Mouse (Mus musculus): ENCODE data around the gene Maml3. TPM values are rescaled to one million over a fixed set of nuclear protein-coding genes. Genes with fewer than 3 reads are reported as not detected.

Maml3 gene
- polyA plus RNA-seq, 1 experiment from 2014 or later = 5.2 TPM

GRCm38 (mm10) chr3:51981496-51981895 lies 123.4 kb downstream of the Maml3 start:
- Histone ChIP-seq H3K27ac (ENCODE audit: low read depth, low read length) (no peak overlapping the region), H3K4me2 (ENCODE audit: low read length) (no peak overlapping the region), H3K36me3 (ENCODE audit: control insufficient read depth, insufficient read depth, low read length) (no peaks in the 10 kb centered on the region), H3K27me3 (replicated peaks; ENCODE audit: control insufficient read depth, insufficient read depth, low read length) (no peaks in the 10 kb centered on the region), H3K4me1 (ENCODE audit: control insufficient read depth, insufficient read depth, low read depth, low read length) (peaks cover 2% of the 10 kb centered on the region; the same call in 1 of the 2 replicates), H3K9me3 (ENCODE audit: control insufficient read depth, low read length) (no peaks in the 10 kb centered on the region), H3K9ac (ENCODE audit: low read depth, low read length) (no peak overlapping the region), H3K4me3 (ENCODE audit: low read length) (no peak overlapping the region)
- no peak for ATAC-seq
- WGBS = 53% methylated on average over 5 of the region's 5 CpGs

DNA sequence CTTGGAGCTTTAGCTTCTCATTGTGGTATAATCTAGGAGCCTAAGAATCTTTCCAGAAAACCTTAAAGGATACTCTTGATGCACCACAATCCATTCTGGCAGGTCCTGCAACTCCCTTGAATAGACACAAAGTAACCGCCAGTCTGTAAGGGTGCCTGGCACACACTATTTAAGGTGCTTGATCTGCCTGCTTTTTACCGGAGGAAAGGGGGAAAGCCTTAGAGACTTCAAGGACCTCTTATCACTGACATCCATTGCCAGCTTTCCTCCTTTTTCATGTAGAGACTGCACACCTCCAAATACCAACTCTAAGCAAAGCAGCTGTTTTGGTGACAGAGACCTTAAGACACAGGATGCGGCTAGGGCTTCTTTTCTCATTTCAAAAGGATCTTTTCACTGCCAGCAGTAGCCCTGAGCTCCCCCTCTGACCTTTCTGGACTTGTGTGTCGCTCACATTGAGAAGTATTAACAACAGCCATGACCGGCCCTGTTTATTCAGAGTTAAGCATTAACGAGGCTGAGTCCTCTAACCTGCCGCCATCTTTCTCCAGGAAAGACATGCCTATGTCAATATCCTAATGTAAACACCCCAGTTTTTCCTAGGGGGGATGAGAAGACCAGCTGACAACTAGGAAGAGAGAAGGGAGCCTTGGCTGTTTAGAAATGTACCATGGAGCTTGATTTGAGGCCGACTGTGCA lies 127.1 kb downstream of the Maml3 start:
- Histone ChIP-seq H3K4me1 (ENCODE audit: control insufficient read depth, insufficient read depth, low read depth, low read length) (no peaks in the 10 kb centered on the region), H3K36me3 (ENCODE audit: control insufficient read depth, insufficient read depth, low read length) (no peaks in the 10 kb centered on the region), H3K4me2 (ENCODE audit: low read length) (no peak overlapping the region), H3K27ac (ENCODE audit: low read depth, low read length) (no peak overlapping the region), H3K9ac (ENCODE audit: low read depth, low read length) (no peak overlapping the region), H3K4me3 (ENCODE audit: low read length) (no peak overlapping the region), H3K27me3 (replicated peaks; ENCODE audit: control insufficient read depth, insufficient read depth, low read length) (no peaks in the 10 kb centered on the region), H3K9me3 (ENCODE audit: control insufficient read depth, low read length) (no peaks in the 10 kb centered on the region)
- 55% methylated on average over 8 of the region's 8 CpGs for WGBS
- no peak for ATAC-seq

DNA sequence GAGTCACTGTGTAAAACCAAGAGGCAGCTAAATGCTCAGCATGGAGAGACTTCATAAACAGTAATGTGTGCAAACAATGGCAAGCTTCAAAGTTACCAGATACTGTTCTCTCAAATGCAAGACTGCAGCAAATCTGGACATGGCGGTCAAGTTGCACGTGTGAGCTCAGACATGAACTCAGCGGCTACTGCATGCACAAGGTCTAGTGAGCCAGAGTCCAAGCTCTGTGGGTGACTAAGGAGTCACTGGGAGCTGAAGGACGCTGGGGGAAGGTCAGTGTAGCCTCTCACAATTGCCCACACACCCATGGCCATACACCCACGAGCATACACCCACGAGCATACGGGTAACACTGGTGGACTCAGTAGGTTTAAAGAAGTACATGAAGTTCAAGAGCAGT lies 130.3 kb downstream of the Maml3 start:
- Histone ChIP-seq H3K27me3 (replicated peaks; ENCODE audit: control insufficient read depth, insufficient read depth, low read length) (no peaks in the 10 kb centered on the region), H3K36me3 (ENCODE audit: control insufficient read depth, insufficient read depth, low read length) (no peaks in the 10 kb centered on the region), H3K9ac (ENCODE audit: low read depth, low read length) (no peak overlapping the region), H3K27ac (ENCODE audit: low read depth, low read length) (no peak overlapping the region), H3K4me1 (ENCODE audit: control insufficient read depth, insufficient read depth, low read depth, low read length) (no peaks in the 10 kb centered on the region), H3K4me2 (ENCODE audit: low read length) (no peak overlapping the region), H3K9me3 (ENCODE audit: control insufficient read depth, low read length) (no peaks in the 10 kb centered on the region), H3K4me3 (ENCODE audit: low read length) (no peak overlapping the region)
- no peak for ATAC-seq
- 92% methylated on average over 7 of the region's 7 CpGs for WGBS

DNA sequence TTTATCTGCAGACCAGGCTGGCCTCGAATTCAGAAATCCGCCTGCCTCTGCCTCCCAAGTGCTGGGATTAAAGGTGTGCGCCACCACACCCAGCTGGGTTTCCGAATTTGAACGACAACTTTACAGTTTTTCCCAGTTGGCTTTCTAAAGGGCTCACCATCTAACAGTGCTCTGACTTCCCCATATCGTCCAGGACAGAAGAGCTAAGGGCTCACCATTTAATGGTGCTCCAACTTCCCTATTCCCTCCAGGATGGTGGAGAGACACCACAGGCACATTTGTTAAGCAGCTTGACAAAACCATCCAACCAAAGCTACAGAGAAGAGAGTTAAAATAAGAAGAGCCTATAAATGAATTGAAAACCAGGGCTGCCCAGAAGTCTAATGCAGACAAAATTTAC lies 130.7 kb downstream of the Maml3 start:
- Histone ChIP-seq H3K9me3 (ENCODE audit: control insufficient read depth, low read length) (no peaks in the 10 kb centered on the region), H3K9ac (ENCODE audit: low read depth, low read length) (no peak overlapping the region), H3K4me3 (ENCODE audit: low read length) (no peak overlapping the region), H3K4me2 (ENCODE audit: low read length) (no peak overlapping the region), H3K4me1 (ENCODE audit: control insufficient read depth, insufficient read depth, low read depth, low read length) (no peaks in the 10 kb centered on the region; the same call in 1 of the 2 replicates), H3K27ac (ENCODE audit: low read depth, low read length) (no peak overlapping the region), H3K36me3 (ENCODE audit: control insufficient read depth, insufficient read depth, low read length) (no peaks in the 10 kb centered on the region), H3K27me3 (replicated peaks; ENCODE audit: control insufficient read depth, insufficient read depth, low read length) (no peaks in the 10 kb centered on the region)
- ATAC-seq = no peak
- WGBS = 88% methylated on average over 6 of the region's 6 CpGs

- Histone ChIP-seq H3K4me2 (ENCODE audit: low read length) (no peak overlapping the region), H3K4me3 (ENCODE audit: low read length) (no peak overlapping the region), H3K36me3 (ENCODE audit: control insufficient read depth, insufficient read depth, low read length) (no peaks in the 10 kb centered on the region), H3K9ac (ENCODE audit: low read depth, low read length) (no peak overlapping the region), H3K9me3 (ENCODE audit: control insufficient read depth, low read length) (no peaks in the 10 kb centered on the region), H3K27me3 (replicated peaks; ENCODE audit: control insufficient read depth, insufficient read depth, low read length) (no peaks in the 10 kb centered on the region), H3K27ac (ENCODE audit: low read depth, low read length) (no peak overlapping the region), H3K4me1 (ENCODE audit: control insufficient read depth, insufficient read depth, low read depth, low read length) (no peaks in the 10 kb centered on the region; the same call in 1 of the 2 replicates)
- 49% methylated on average over 6 of the region's 6 CpGs for WGBS
- no peak for ATAC-seq
Observed at GRCm38 (mm10) chr3:51972576-51972975, 132.3 kb downstream of the Maml3 start.

DNA sequence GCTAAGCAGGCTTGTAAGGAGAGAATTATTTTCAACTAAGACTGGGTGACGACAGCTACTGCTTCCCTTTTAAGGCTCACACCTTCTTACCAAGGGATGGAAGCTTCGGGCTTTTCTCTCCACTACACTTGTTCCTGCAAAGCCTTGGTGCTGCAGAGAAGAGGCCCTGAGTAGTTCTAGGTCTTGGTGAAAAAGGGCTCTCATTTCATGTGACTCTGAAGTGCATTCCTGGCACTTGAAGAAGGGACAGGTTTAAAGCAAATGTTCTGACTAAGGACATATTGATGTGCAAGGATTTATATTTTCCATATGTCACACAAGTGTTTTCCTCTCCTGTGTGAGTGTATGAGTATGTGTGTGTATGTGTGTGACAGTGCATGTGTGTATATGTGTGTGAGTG lies 134.4 kb downstream of the Maml3 start:
- ATAC-seq = no peak
- Histone ChIP-seq H3K4me3 (ENCODE audit: low read length) (no peak overlapping the region), H3K36me3 (ENCODE audit: control insufficient read depth, insufficient read depth, low read length) (no peaks in the 10 kb centered on the region), H3K9ac (ENCODE audit: low read depth, low read length) (no peak overlapping the region), H3K9me3 (ENCODE audit: control insufficient read depth, low read length) (no peaks in the 10 kb centered on the region), H3K27ac (ENCODE audit: low read depth, low read length) (no peak overlapping the region), H3K4me1 (ENCODE audit: control insufficient read depth, insufficient read depth, low read depth, low read length) (peaks cover 5% of the 10 kb centered on the region), H3K27me3 (replicated peaks; ENCODE audit: control insufficient read depth, insufficient read depth, low read length) (no peaks in the 10 kb centered on the region), H3K4me2 (ENCODE audit: low read length) (no peak overlapping the region)
- WGBS = 95% methylated on average over 2 of the region's 2 CpGs

DNA sequence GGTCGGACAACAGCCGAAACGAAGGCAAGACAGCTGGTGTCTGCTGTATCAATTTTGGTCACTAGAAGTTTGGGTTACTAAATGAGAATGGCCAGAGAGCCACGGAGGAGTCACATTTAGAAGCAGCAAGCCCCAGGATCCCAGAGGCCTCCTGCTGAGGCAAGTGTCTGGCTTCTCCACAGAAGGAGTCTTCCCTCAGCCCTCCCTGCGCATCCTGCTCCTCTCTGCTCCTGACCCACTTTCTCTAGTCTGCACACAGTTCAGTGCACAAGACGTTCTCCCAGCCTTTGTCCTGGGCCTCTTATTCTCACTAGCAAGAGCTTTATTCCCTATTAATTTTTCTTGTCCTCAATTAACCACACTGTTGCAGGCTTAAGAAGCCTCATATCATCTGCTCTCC lies 135.4 kb downstream of the Maml3 start:
- Histone ChIP-seq H3K9ac (ENCODE audit: low read depth, low read length) (no peak overlapping the region), H3K4me3 (ENCODE audit: low read length) (no peak overlapping the region), H3K4me2 (ENCODE audit: low read length) (no peak overlapping the region), H3K36me3 (ENCODE audit: control insufficient read depth, insufficient read depth, low read length) (no peaks in the 10 kb centered on the region), H3K27me3 (replicated peaks; ENCODE audit: control insufficient read depth, insufficient read depth, low read length) (no peaks in the 10 kb centered on the region), H3K27ac (ENCODE audit: low read depth, low read length) (no peak overlapping the region), H3K9me3 (ENCODE audit: control insufficient read depth, low read length) (no peaks in the 10 kb centered on the region), H3K4me1 (ENCODE audit: control insufficient read depth, insufficient read depth, low read depth, low read length) (peaks cover 11% of the 10 kb centered on the region)
- ATAC-seq = no peak
- 60% methylated on average over 6 of the region's 6 CpGs for WGBS

DNA sequence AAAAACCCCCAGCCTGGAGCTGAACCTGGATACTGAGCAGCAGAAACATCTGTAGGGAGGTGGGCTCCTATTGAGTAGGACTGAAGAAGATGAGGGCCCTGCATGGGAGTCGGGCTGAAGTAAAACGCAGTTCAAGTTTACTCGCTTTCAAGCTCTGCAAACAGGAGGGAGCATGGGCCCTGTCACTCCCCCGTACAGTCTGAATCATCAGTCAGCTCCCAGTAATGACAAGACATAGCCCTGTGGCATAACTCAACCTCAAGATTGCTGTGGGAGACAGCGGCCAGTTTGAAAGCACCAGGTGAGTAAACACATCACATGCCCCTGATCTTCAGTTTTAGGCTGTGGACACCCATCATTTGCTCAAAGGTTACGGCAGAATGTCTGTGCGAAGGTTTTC lies 139.0 kb downstream of the Maml3 start:
- H3K27ac ChIP-seq (ENCODE audit: low read depth, low read length) = peak overlapping the region; percentile 62
- peak overlapping the region; percentile 33 for H3K9ac ChIP-seq (ENCODE audit: low read depth, low read length)
- no peaks in the 10 kb centered on the region for H3K36me3 ChIP-seq (ENCODE audit: control insufficient read depth, insufficient read depth, low read length)
- no peak overlapping the region for H3K4me2 ChIP-seq (ENCODE audit: low read length)
- 66% methylated on average over 7 of the region's 7 CpGs for WGBS
- no peaks in the 10 kb centered on the region for H3K27me3 ChIP-seq (replicated peaks; ENCODE audit: control insufficient read depth, insufficient read depth, low read length)
- H3K9me3 ChIP-seq (ENCODE audit: control insufficient read depth, low read length) = no peaks in the 10 kb centered on the region
- H3K4me3 ChIP-seq (ENCODE audit: low read length) = no peak overlapping the region
- H3K4me1 ChIP-seq (ENCODE audit: control insufficient read depth, insufficient read depth, low read depth, low read length) = peaks cover 24% of the 10 kb centered on the region
- no peak for ATAC-seq

GRCm38 (mm10) chr3:51965436-51965835 lies 139.4 kb downstream of the Maml3 start:
- 35% methylated on average over 2 of the region's 2 CpGs for WGBS
- Histone ChIP-seq H3K9me3 (ENCODE audit: control insufficient read depth, low read length) (no peaks in the 10 kb centered on the region), H3K9ac (ENCODE audit: low read depth, low read length) (peak overlapping the region; percentile 33), H3K4me2 (ENCODE audit: low read length) (no peak overlapping the region), H3K4me1 (ENCODE audit: control insufficient read depth, insufficient read depth, low read depth, low read length) (peaks cover 24% of the 10 kb centered on the region), H3K36me3 (ENCODE audit: control insufficient read depth, insufficient read depth, low read length) (no peaks in the 10 kb centered on the region), H3K27me3 (replicated peaks; ENCODE audit: control insufficient read depth, insufficient read depth, low read length) (no peaks in the 10 kb centered on the region), H3K27ac (ENCODE audit: low read depth, low read length) (peak overlapping the region; percentile 62), H3K4me3 (ENCODE audit: low read length) (no peak overlapping the region)
- ATAC-seq = no peak
